Mouse (Mus musculus): ENCODE measurements around the gene Prkcd. TPM values are rescaled to one million over a fixed set of nuclear protein-coding genes. Genes with fewer than 3 reads are reported as not detected.

Gene Prkcd
- polyA plus RNA-seq (2012; fragmentation: generic; extraction: Trizol): 29.3 TPM
- long read RNA-seq, experiment 1, transcript Prkcd-207 (18 exons, 2,777 nt): major isoform, 13 of 19 reads
- long read RNA-seq, experiment 1, partial matches to known transcripts: 4 of 19 reads
- long read RNA-seq, experiment 1, other reads (novel, unspliced or antisense): 1 of 19 reads
- long read RNA-seq, experiment 2, transcript Prkcd-207 (18 exons, 2,777 nt): major isoform, 340 of 393 reads
- long read RNA-seq, experiment 2, transcript Prkcd-208 (18 exons, 2,851 nt): minor isoform, 19 of 393 reads
- long read RNA-seq, experiment 2, partial matches to known transcripts: 6 of 393 reads
- long read RNA-seq, experiment 2, other reads (novel, unspliced or antisense): 27 of 393 reads

- Histone ChIP-seq H3K36me3 (ENCODE audit: control insufficient read depth, insufficient read depth) (peaks cover 5% of the 10 kb centered on the region), H3ac (ENCODE audit: control insufficient read depth, insufficient read length, low read depth) (peak within 1 kb of the TSS; percentile 88), H3K79me2 (ENCODE audit: control insufficient read depth, insufficient read depth) (peaks cover 49% of the 10 kb centered on the region), H3K79me3 (ENCODE audit: low read depth) (peaks cover 16% of the 10 kb centered on the region), H3K27me3 (ENCODE audit: control insufficient read depth, insufficient read depth, insufficient read length) (no peaks in the 10 kb centered on the region), H3K4me3 (ENCODE audit: insufficient read depth, poor library complexity, severe bottlenecking) (peak within 1 kb of the TSS; percentile 72)
- no peak for TF ChIP-seq MAX (IDR thresholded peaks at IDR 0.05)
- no peak for TF ChIP-seq MYOG (IDR thresholded peaks at IDR 0.05; ENCODE audit: control insufficient read depth, extremely low read depth, insufficient read length)
- no peak for TF ChIP-seq CTCF (IDR thresholded peaks at IDR 0.05; ENCODE audit: control insufficient read depth, insufficient read depth, insufficient read length)
- TF ChIP-seq USF1 (IDR thresholded peaks at IDR 0.05; ENCODE audit: low read depth): no peak
- TF ChIP-seq FOSL1 (IDR thresholded peaks at IDR 0.05; ENCODE audit: insufficient read depth, low read length, poor library complexity, severe bottlenecking): no peak
- TF ChIP-seq MYOD1 (IDR thresholded peaks at IDR 0.05; ENCODE audit: control insufficient read depth, insufficient read length, low read depth): no peak
- TF ChIP-seq CEBPB (IDR thresholded peaks at IDR 0.05; ENCODE audit: low read depth): no peak
Measured at GRCm38 (mm10) chr14:30625856-30626726, at the start of gene Prkcd. Gene Prkcd (minus strand): TSS chr14:30626210.

- Histone ChIP-seq H3K4me3 (ENCODE audit: insufficient read depth, poor library complexity, severe bottlenecking) (no peak overlapping the region), H3K79me3 (ENCODE audit: low read depth) (no peaks in the 10 kb centered on the region), H3K36me3 (ENCODE audit: control insufficient read depth, insufficient read depth) (peaks cover 26% of the 10 kb centered on the region), H3K27me3 (ENCODE audit: control insufficient read depth, insufficient read depth, insufficient read length) (no peaks in the 10 kb centered on the region), H3K79me2 (ENCODE audit: control insufficient read depth, insufficient read depth) (no peaks in the 10 kb centered on the region), H3ac (ENCODE audit: control insufficient read depth, insufficient read length, low read depth) (no peak overlapping the region)
- TF ChIP-seq USF1 (IDR thresholded peaks at IDR 0.05; ENCODE audit: low read depth): no peak
- no peak for TF ChIP-seq CTCF (IDR thresholded peaks at IDR 0.05; ENCODE audit: control insufficient read depth, insufficient read depth, insufficient read length)
- no peak for TF ChIP-seq MYOG (IDR thresholded peaks at IDR 0.05; ENCODE audit: control insufficient read depth, extremely low read depth, insufficient read length)
- no peak for TF ChIP-seq MYOD1 (IDR thresholded peaks at IDR 0.05; ENCODE audit: control insufficient read depth, insufficient read length, low read depth)
- no peak for TF ChIP-seq FOSL1 (IDR thresholded peaks at IDR 0.05; ENCODE audit: insufficient read depth, low read length, poor library complexity, severe bottlenecking)
- TF ChIP-seq MAX (IDR thresholded peaks at IDR 0.05): no peak
- TF ChIP-seq CEBPB (IDR thresholded peaks at IDR 0.05; ENCODE audit: low read depth): no peak
Measured at GRCm38 (mm10) chr14:30674947-30675346, 48.9 kb upstream of the Prkcd start.

- H3K79me2 ChIP-seq (ENCODE audit: control insufficient read depth, insufficient read depth): no peaks in the 10 kb centered on the region
- H3K36me3 ChIP-seq (ENCODE audit: control insufficient read depth, insufficient read depth): peaks cover 27% of the 10 kb centered on the region
- H3ac ChIP-seq (ENCODE audit: control insufficient read depth, insufficient read length, low read depth): no peak overlapping the region
- no peaks in the 10 kb centered on the region for H3K27me3 ChIP-seq (ENCODE audit: control insufficient read depth, insufficient read depth, insufficient read length)
- TF ChIP-seq FOSL1 (IDR thresholded peaks at IDR 0.05; ENCODE audit: insufficient read depth, low read length, poor library complexity, severe bottlenecking) (no peak), CTCF (IDR thresholded peaks at IDR 0.05; ENCODE audit: control insufficient read depth, insufficient read depth, insufficient read length) (peak; percentile 82)
- H3K79me3 ChIP-seq (ENCODE audit: low read depth): no peaks in the 10 kb centered on the region
- no peak overlapping the region for H3K4me3 ChIP-seq (ENCODE audit: insufficient read depth, poor library complexity, severe bottlenecking)
Measured at GRCm38 (mm10) chr14:30671986-30672312, 45.9 kb upstream of the Prkcd start.

GRCm38 (mm10) chr14:30671095-30671985, 45.3 kb upstream of the Prkcd start:
- Histone ChIP-seq H3K27me3 (ENCODE audit: control insufficient read depth, insufficient read depth, insufficient read length) (no peaks in the 10 kb centered on the region), H3K79me2 (ENCODE audit: control insufficient read depth, insufficient read depth) (no peaks in the 10 kb centered on the region), H3K36me3 (ENCODE audit: control insufficient read depth, insufficient read depth) (peaks cover 29% of the 10 kb centered on the region), H3K79me3 (ENCODE audit: low read depth) (no peaks in the 10 kb centered on the region), H3K4me3 (ENCODE audit: insufficient read depth, poor library complexity, severe bottlenecking) (no peak overlapping the region), H3ac (ENCODE audit: control insufficient read depth, insufficient read length, low read depth) (peak overlapping the region; percentile 20)
- no peak for TF ChIP-seq CTCF (IDR thresholded peaks at IDR 0.05; ENCODE audit: control insufficient read depth, insufficient read depth, insufficient read length)
- no peak for TF ChIP-seq MAX (IDR thresholded peaks at IDR 0.05)
- TF ChIP-seq CEBPB (IDR thresholded peaks at IDR 0.05; ENCODE audit: low read depth): no peak
- TF ChIP-seq MYOG (IDR thresholded peaks at IDR 0.05; ENCODE audit: control insufficient read depth, extremely low read depth, insufficient read length): no peak
- TF ChIP-seq USF1 (IDR thresholded peaks at IDR 0.05; ENCODE audit: low read depth): no peak
- TF ChIP-seq MYOD1 (IDR thresholded peaks at IDR 0.05; ENCODE audit: control insufficient read depth, insufficient read length, low read depth): no peak
- TF ChIP-seq FOSL1 (IDR thresholded peaks at IDR 0.05; ENCODE audit: insufficient read depth, low read length, poor library complexity, severe bottlenecking): no peak

GRCm38 (mm10) chr14:30670161-30670560, 44.2 kb upstream of the Prkcd start:
- H3ac ChIP-seq (ENCODE audit: control insufficient read depth, insufficient read length, low read depth): no peak overlapping the region
- no peak overlapping the region for H3K4me3 ChIP-seq (ENCODE audit: insufficient read depth, poor library complexity, severe bottlenecking)
- H3K79me3 ChIP-seq (ENCODE audit: low read depth): no peaks in the 10 kb centered on the region
- no peaks in the 10 kb centered on the region for H3K79me2 ChIP-seq (ENCODE audit: control insufficient read depth, insufficient read depth)
- TF ChIP-seq MYOD1 (IDR thresholded peaks at IDR 0.05; ENCODE audit: control insufficient read depth, insufficient read length, low read depth): no peak
- TF ChIP-seq FOSL1 (IDR thresholded peaks at IDR 0.05; ENCODE audit: insufficient read depth, low read length, poor library complexity, severe bottlenecking): no peak
- no peak for TF ChIP-seq CTCF (IDR thresholded peaks at IDR 0.05; ENCODE audit: control insufficient read depth, insufficient read depth, insufficient read length)
- no peak for TF ChIP-seq MYOG (IDR thresholded peaks at IDR 0.05; ENCODE audit: control insufficient read depth, extremely low read depth, insufficient read length)
- TF ChIP-seq MAX (IDR thresholded peaks at IDR 0.05): no peak
- no peak for TF ChIP-seq CEBPB (IDR thresholded peaks at IDR 0.05; ENCODE audit: low read depth)
- no peak for TF ChIP-seq USF1 (IDR thresholded peaks at IDR 0.05; ENCODE audit: low read depth)
- H3K36me3 ChIP-seq (ENCODE audit: control insufficient read depth, insufficient read depth): peaks cover 31% of the 10 kb centered on the region
- no peaks in the 10 kb centered on the region for H3K27me3 ChIP-seq (ENCODE audit: control insufficient read depth, insufficient read depth, insufficient read length)
